Mouse (Mus musculus) regulatory T cell (primary cell): ENCODE measurements around the gene Zfand2b.

Source experiments
- in situ Hi-C: fragments of 300-600 bp; cut with MboI, MseI; formaldehyde crosslinking; loops from one replicate; pipeline ENCODE4 v1.15.1; 2025; ENCODE audit warnings: high pct_unique_total_duplicates

The Zfand2b gene

GRCm38 (mm10) chr1:75158990-75159389 is 9.5 kb upstream of the Zfand2b start:
- in situ Hi-C loops = no loop called here

- in situ Hi-C loops = no loop called here
Observed at GRCm38 (mm10) chr1:75159540-75160255, 8.7 kb upstream of the Zfand2b start.

GRCm38 (mm10) chr1:75160256-75160617 is 8.2 kb upstream of the Zfand2b start:
- in situ Hi-C loops = no loop called here

- in situ Hi-C loops = no loop called here
Observed at GRCm38 (mm10) chr1:75168093-75168471, 364 bp upstream of the Zfand2b start.

GRCm38 (mm10) chr1:75179334-75180104 is 11.1 kb downstream of the Zfand2b start:
- in situ Hi-C loops = loop anchor here (10.0 kb wide), 1 partner anchor 55 kb away; the partner anchor contains the start of gene Nhej1

- in situ Hi-C loops = loop anchor here (10.0 kb wide), 1 partner anchor 55 kb away; the partner anchor contains the start of gene Nhej1
Observed at GRCm38 (mm10) chr1:75180105-75180590, 11.7 kb downstream of the Zfand2b start, which contains the start of gene Abcb6. Abcb6 (minus strand) TSS chr1:75180392.

- in situ Hi-C loops = loop anchor here (10.0 kb wide), 1 partner anchor 56 kb away; the partner anchor contains the start of gene Nhej1
Observed at GRCm38 (mm10) chr1:75180741-75181140, 12.3 kb downstream of the Zfand2b start.

GRCm38 (mm10) chr1:75181377-75181870 is 13.0 kb downstream of the Zfand2b start:
- in situ Hi-C loops = loop anchor here (10.0 kb wide), 1 partner anchor 57 kb away; the partner anchor contains the start of gene Nhej1

GRCm38 (mm10) chr1:75182160-75182559 is 13.7 kb downstream of the Zfand2b start:
- in situ Hi-C loops = loop anchor here (10.0 kb wide), 1 partner anchor 57 kb away; the partner anchor contains the start of gene Nhej1

- in situ Hi-C loops = loop anchor here (5.0 to 10.0 kb wide), 2 partner anchors 61 to 132 kb away; partner anchors contain the start of genes Dnpep and Nhej1
Observed at GRCm38 (mm10) chr1:75185495-75185894, 17.0 kb downstream of the Zfand2b start.

GRCm38 (mm10) chr1:75187126-75187525 is 18.7 kb downstream of the Zfand2b start:
- in situ Hi-C loops = loop anchor here (5.0 to 10.0 kb wide), 2 partner anchors 62 to 130 kb away; partner anchors contain the start of genes Dnpep and Nhej1

- in situ Hi-C loops = loop anchor here (5.0 to 10.0 kb wide), 2 partner anchors 63 to 129 kb away; partner anchors contain the start of genes Dnpep and Nhej1
Observed at GRCm38 (mm10) chr1:75187914-75188483, 19.6 kb downstream of the Zfand2b start.

GRCm38 (mm10) chr1:75190577-75190976 is 22.1 kb downstream of the Zfand2b start:
- in situ Hi-C loops = no loop called here

- in situ Hi-C loops = no loop called here
Observed at GRCm38 (mm10) chr1:75191258-75191621, 22.8 kb downstream of the Zfand2b start.

GRCm38 (mm10) chr1:75191622-75192402 is 23.4 kb downstream of the Zfand2b start, which contains the start of the genes Ankzf1 and Atg9a:
Ankzf1 (plus strand) TSS chr1:75192151.
Atg9a (minus strand) TSS chr1:75192196.
- in situ Hi-C loops = no loop called here

GRCm38 (mm10) chr1:75192452-75192851 is 24.0 kb downstream of the Zfand2b start:
- in situ Hi-C loops = no loop called here

GRCm38 (mm10) chr1:75201236-75201635 is 32.8 kb downstream of the Zfand2b start:
- in situ Hi-C loops = loop anchor here (25.0 kb wide), 1 partner anchor 914 kb away; the partner anchor contains the start of genes Aamp, Gpbar1 and Pnkd

- in situ Hi-C loops = loop anchor here (25.0 kb wide), 1 partner anchor 922 kb away; the partner anchor contains the start of genes Aamp, Gpbar1 and Pnkd
Observed at GRCm38 (mm10) chr1:75208967-75209678, 40.7 kb downstream of the Zfand2b start.
